Mouse (Mus musculus) cerebellum, adult 2 months (tissue): ENCODE results near the gene Etv6.

Source experiments
- CTCF ChIP-seq: fragments of 200-500 bp; IDR thresholded peaks from 2 replicates; pipeline ENCODE4 v1.5.1; 2011; ENCODE audit warnings: low read depth, mild to moderate bottlenecking, control low read depth, low read length, moderate library complexity, borderline replicate concordance; ENCODE audit not compliant: insufficient read depth
- POLR2A ChIP-seq: fragments of 200-500 bp; IDR thresholded peaks from 2 replicates; pipeline ENCODE4 v1.6.1; 2011; ENCODE audit warnings: low read length, control low read depth, borderline replicate concordance; ENCODE audit not compliant: insufficient read depth

- TF ChIP-seq CTCF (no peak), POLR2A (no peak)
These were observed 48.4 kb upstream of the Etv6 start for GRCm38 (mm10) chr6:133987068-133987591.
